Mouse (Mus musculus) hindbrain, embryonic 11.5 days (tissue): ENCODE data around the gene Kat6b. TPM values are rescaled to one million over a fixed set of nuclear protein-coding genes. Genes with fewer than 3 reads are reported as not detected.

ENCODE experiments used
- ATAC-seq: fragments of 200-750 bp; cut with Nextera tagmentation; 2 replicates; pipeline ENCODE4 v1.8.0; 2017; ENCODE audit warnings: mild to moderate bottlenecking, moderate TSS enrichment, moderate library complexity; ENCODE audit not compliant: low FRiP score
- DNase-seq: peaks from one replicate; pipeline ENCODE4 v3.0.0-alpha.2; 2015; ENCODE audit warnings: low spot score
- H3K27ac ChIP-seq: fragments of 300-500 bp; sonication (generic); 2 replicates; pipeline ENCODE4 v1.5.1; 2014; ENCODE audit warnings: mild to moderate bottlenecking, low read depth, low read length
- H3K27me3 ChIP-seq: fragments of 300-500 bp; sonication (generic); 2 replicates; pipeline ENCODE4 v1.6.1; 2014; ENCODE audit warnings: mild to moderate bottlenecking, low read length, moderate library complexity, mixed read lengths; ENCODE audit not compliant: control insufficient read depth, insufficient read depth
- H3K36me3 ChIP-seq: fragments of 300-500 bp; sonication (generic); 2 replicates; pipeline ENCODE4 v1.6.1; 2014; ENCODE audit warnings: mild to moderate bottlenecking, low read length, moderate library complexity, mixed read lengths; ENCODE audit not compliant: control insufficient read depth, insufficient read depth
- H3K4me1 ChIP-seq: fragments of 300-500 bp; sonication (generic); replicated peaks from 2 replicates; pipeline ENCODE4 v1.6.1; 2014; ENCODE audit warnings: low read length, mixed read lengths; ENCODE audit not compliant: control insufficient read depth, insufficient read depth
- H3K4me2 ChIP-seq: fragments of 300-500 bp; sonication (generic); replicated peaks from 2 replicates; pipeline ENCODE4 v1.6.1; 2014; ENCODE audit warnings: mild to moderate bottlenecking, low read depth, low read length
- H3K4me3 ChIP-seq: fragments of 300-500 bp; sonication (generic); 2 replicates; pipeline ENCODE4 v1.5.1; 2014; ENCODE audit warnings: low read depth, low read length
- H3K9ac ChIP-seq: fragments of 300-500 bp; sonication (generic); 2 replicates; pipeline ENCODE4 v1.6.1; 2014; ENCODE audit warnings: low read depth, low read length
- H3K9me3 ChIP-seq: fragments of 300-500 bp; sonication (generic); 2 replicates; pipeline ENCODE4 v1.6.1; 2016; ENCODE audit warnings: low read length; ENCODE audit not compliant: control insufficient read depth
- WGBS: fragments of 180-500 bp; shearing (Covaris S2); extraction: QIAGEN DNeasy Blood & Tissue Kit; methylation state at CpG from one replicate; pipeline ENCODE4 v1.1.7; 2014; 5-methylcytosine and 5-hydroxymethylcytosine counted together
- polyA plus RNA-seq: library from polyadenylated mRNA; unstranded; fragments of >200 nt; fragmentation: Nextera tagmentation; extraction: Ambion mirVana; gene quantifications from 2 replicates; pipeline ENCODE4 v1.2.1, GENCODE M21; 2014

Gene Kat6b
- polyA plus RNA-seq, 1 experiment from 2014 or later, result 24.0 TPM

DNA sequence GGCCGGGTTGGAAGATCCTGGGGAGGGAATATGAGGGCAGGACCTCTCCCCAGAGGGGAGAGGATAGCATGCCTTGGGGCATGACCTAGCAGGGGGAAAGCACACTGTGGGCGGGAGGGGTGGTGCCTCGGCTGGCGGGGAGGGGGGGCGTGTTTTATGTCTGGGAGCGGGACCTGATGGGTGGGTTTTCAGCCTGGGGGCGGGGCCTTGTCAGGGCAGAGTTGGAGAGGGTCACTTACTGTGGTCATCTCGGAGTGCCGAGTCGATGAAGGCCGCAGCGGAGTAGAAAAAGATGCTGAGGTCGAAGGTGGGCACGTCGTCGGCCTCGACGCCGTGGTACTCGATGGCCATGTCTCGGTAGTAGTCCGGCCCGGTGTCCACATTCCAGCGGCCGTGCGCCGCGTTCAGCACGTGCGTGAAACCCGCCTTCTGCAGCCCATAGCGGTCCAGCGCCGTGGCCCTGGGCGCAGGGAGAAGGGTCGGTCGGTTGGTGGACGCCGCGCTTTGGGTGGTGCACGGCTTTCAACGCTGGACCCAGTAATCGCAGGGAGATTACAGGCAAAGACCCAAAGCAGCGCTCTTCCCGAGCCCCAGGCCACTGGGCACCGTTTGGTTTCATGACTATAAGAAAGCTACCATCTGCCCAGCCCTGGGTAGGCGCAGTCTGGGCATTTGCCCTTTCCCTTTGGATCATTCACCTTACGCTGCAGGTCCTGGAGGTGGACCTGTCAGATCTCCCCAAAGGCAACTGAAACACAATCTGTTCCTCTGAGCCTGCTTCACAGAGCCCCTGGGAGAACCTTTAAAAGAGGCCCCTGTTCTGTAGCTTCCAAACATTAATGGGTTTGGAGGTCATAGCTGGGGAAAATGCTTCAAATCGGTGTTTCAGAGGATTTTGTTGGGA, 205.4 kb downstream of the Kat6b start:
- H3K4me3 ChIP-seq, result peak overlapping the region; percentile 23
- H3K9ac ChIP-seq, result 0 out of 2 replicates have a peak overlapping the region, but pooled peaks have one; percentile 11
- ATAC-seq, result 0 out of 2 replicates have a peak, but pooled peaks have one; percentile 25
- no peaks in the 10 kb centered on the region for H3K36me3 ChIP-seq
- no peaks in the 10 kb centered on the region for H3K9me3 ChIP-seq
- 8% methylated on average over 48 of the region's 49 CpGs for WGBS
- peak; percentile 55 for DNase-seq
- H3K4me2 ChIP-seq, result peak overlapping the region; percentile 48
- H3K27ac ChIP-seq, result no peak overlapping the region
- H3K27me3 ChIP-seq, result no peaks in the 10 kb centered on the region
- 0 out of 2 replicates have a peak, but pooled peaks cover 3% of the 10 kb centered on the region for H3K4me1 ChIP-seq

GRCm38 (mm10) chr14:21691070-21691469, 209.8 kb downstream of the Kat6b start:
- ATAC-seq, result no peak
- Histone ChIP-seq H3K4me3 (no peak overlapping the region), H3K4me2 (no peak overlapping the region), H3K36me3 (no peaks in the 10 kb centered on the region), H3K27me3 (no peaks in the 10 kb centered on the region), H3K4me1 (0 out of 2 replicates have a peak, but pooled peaks cover 2% of the 10 kb centered on the region), H3K27ac (no peak overlapping the region), H3K9me3 (no peaks in the 10 kb centered on the region), H3K9ac (no peak overlapping the region)
- no peak for DNase-seq
- WGBS, result 89% methylated on average over 3 of the region's 3 CpGs

GRCm38 (mm10) chr14:21695020-21695419, 213.8 kb downstream of the Kat6b start:
- no peak for DNase-seq
- H3K36me3 ChIP-seq, result no peaks in the 10 kb centered on the region

DNA sequence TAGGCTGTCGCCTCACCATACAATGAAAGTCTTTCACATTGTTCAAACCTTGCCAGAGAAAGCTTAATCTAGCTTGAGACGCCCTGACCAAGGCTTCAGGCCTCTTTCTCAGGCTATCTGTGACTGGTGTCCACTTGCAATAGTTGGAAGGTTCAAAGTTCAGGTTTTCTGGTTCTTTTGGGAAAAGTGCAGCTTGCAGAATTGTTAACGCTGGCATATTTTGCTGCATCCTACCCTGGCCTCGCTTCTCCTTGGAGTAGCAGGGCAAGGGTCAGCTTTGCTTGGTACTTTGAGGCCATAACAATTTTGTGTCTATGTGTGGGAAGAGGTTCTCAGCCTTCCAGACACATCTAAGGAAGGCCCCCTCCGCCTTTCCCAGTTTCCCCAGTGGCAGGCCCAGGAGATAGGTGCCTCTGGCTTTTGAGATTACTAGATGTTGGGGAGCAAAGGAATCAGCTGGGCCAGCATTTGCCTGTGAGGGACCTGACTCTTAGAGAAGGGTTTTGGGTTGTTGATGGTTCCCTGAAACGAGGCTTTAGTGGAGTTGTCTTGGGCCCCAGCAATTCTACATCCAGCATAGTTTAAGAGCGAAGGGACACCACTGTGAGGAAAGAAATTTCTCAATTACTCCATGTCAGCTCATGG, 215.1 kb downstream of the Kat6b start:
- Histone ChIP-seq H3K4me3 (no peak overlapping the region), H3K36me3 (no peaks in the 10 kb centered on the region), H3K27me3 (no peaks in the 10 kb centered on the region), H3K4me1 (no peaks in the 10 kb centered on the region), H3K4me2 (no peak overlapping the region), H3K9ac (no peak overlapping the region), H3K9me3 (no peaks in the 10 kb centered on the region), H3K27ac (no peak overlapping the region)
- DNase-seq, result no peak
- 81% methylated on average over 7 of the region's 7 CpGs for WGBS
- ATAC-seq, result no peak

More at GRCm38 (mm10) chr14:21695020-21695419, 213.8 kb downstream of the Kat6b start:
- H3K9me3 ChIP-seq, result no peaks in the 10 kb centered on the region
- H3K27me3 ChIP-seq, result no peaks in the 10 kb centered on the region
- ATAC-seq, result no peak
- H3K4me3 ChIP-seq, result no peak overlapping the region
- WGBS, result 72% methylated on average over 6 of the region's 6 CpGs
- no peaks in the 10 kb centered on the region for H3K4me1 ChIP-seq
- no peak overlapping the region for H3K9ac ChIP-seq
- H3K27ac ChIP-seq, result no peak overlapping the region
- H3K4me2 ChIP-seq, result no peak overlapping the region

GRCm38 (mm10) chr14:21702691-21703090, 221.5 kb downstream of the Kat6b start:
- DNase-seq (no peak), ATAC-seq (no peak)
- H3K9me3 ChIP-seq, result no peaks in the 10 kb centered on the region
- H3K27me3 ChIP-seq, result no peaks in the 10 kb centered on the region
- H3K4me1 ChIP-seq, result no peaks in the 10 kb centered on the region
- no peak overlapping the region for H3K9ac ChIP-seq
- no peaks in the 10 kb centered on the region for H3K36me3 ChIP-seq
- H3K4me3 ChIP-seq, result no peak overlapping the region
- H3K4me2 ChIP-seq, result no peak overlapping the region
- 90% methylated on average over 8 of the region's 8 CpGs for WGBS
- H3K27ac ChIP-seq, result no peak overlapping the region

GRCm38 (mm10) chr14:21703255-21703654, 222.0 kb downstream of the Kat6b start:
- H3K9ac ChIP-seq, result no peak overlapping the region
- no peaks in the 10 kb centered on the region for H3K27me3 ChIP-seq
- 76% methylated on average over 5 of the region's 5 CpGs for WGBS
- no peak overlapping the region for H3K4me3 ChIP-seq
- DNase-seq (no peak), ATAC-seq (no peak)
- no peaks in the 10 kb centered on the region for H3K9me3 ChIP-seq
- no peaks in the 10 kb centered on the region for H3K36me3 ChIP-seq
- H3K4me2 ChIP-seq, result no peak overlapping the region
- H3K4me1 ChIP-seq, result no peaks in the 10 kb centered on the region
- no peak overlapping the region for H3K27ac ChIP-seq

- no peak for DNase-seq
- WGBS, result 85% methylated on average over 2 of the region's 2 CpGs
- ATAC-seq, result no peak
- H3K27ac ChIP-seq, result no peak overlapping the region
- H3K36me3 ChIP-seq, result no peaks in the 10 kb centered on the region
- H3K4me3 ChIP-seq, result no peak overlapping the region
- no peak overlapping the region for H3K4me2 ChIP-seq
- no peaks in the 10 kb centered on the region for H3K27me3 ChIP-seq
- no peaks in the 10 kb centered on the region for H3K9me3 ChIP-seq
- H3K9ac ChIP-seq, result no peak overlapping the region
- no peaks in the 10 kb centered on the region for H3K4me1 ChIP-seq
These were observed 224.2 kb downstream of the Kat6b start for GRCm38 (mm10) chr14:21705462-21705861.

DNA sequence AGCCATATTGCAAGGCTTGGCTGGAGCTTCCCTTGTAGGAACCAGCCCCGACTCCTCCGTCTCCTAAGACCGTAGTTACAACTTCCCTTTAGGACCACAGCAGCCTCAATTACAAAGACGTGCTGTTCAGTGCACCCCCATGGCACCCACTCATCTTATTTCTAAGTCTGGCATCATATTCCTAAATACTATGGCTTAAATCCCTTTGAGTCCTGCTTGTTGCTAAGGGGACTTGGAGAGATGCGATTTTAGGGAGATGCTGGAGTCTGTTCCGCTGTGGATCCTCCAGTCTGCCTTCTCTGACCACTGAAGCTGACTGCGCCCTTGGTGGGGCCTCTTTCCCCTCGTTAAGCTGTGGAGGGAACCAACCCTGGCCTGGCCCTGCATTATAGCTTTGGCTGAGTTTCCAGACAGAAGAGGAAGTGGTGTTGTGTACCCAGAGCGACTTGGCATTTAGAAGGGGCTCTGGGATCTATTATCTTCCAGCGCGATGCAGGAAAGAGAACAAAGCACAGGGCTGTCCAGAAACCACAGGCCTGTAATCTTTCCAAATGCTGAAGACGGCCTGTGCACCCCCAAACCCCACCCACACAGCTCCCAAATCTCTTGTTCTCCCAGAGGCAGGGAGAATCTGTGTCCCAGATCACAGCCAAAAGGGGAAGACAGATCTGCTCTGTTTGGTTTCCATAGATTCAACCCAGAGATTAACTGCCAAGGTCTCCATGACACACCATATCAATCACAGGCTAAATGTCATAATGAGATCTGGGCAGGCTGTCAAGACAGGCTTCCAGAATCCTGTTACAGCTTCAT, 225.7 kb downstream of the Kat6b start:
- no peaks in the 10 kb centered on the region for H3K27me3 ChIP-seq
- H3K4me2 ChIP-seq, result no peak overlapping the region
- no peak overlapping the region for H3K4me3 ChIP-seq
- no peaks in the 10 kb centered on the region for H3K4me1 ChIP-seq
- no peak overlapping the region for H3K27ac ChIP-seq
- H3K36me3 ChIP-seq, result no peaks in the 10 kb centered on the region
- 71% methylated on average over 12 of the region's 12 CpGs for WGBS
- DNase-seq, result no peak
- H3K9me3 ChIP-seq, result no peaks in the 10 kb centered on the region
- no peak for ATAC-seq
- no peak overlapping the region for H3K9ac ChIP-seq
